ENCODE assay signal across 24 mouse cellular contexts in the genomic region with DNA sequence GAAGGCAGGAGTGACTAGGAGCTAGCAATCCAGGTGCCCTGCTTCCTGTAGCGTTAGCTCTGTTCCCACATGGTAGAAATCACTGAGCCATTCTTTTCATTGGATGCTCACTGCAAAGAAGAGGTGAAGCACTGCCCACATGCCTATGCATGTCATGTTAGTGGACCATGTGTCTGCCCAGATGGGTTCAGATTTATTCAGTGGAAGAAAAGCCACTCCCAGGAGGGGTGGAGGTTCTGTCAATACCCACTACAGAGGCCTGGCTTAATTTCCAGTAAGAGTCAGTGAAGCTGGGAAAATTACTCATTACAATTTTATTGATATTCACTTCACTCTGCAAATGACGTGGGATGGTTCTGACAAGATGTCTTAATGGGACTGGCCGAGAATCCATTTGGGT.
"Had no signal": no experiment of that assay in that cellular context is flagged by ENCODE, and none has a peak within 500 bp of the region (broad histone marks: within the 10 kb centered on the region; RNA-seq: fewer than 3 reads in every experiment).

No protein-coding gene starts in this region.

- H3K27ac ChIP-seq: heart, adult 2 months; heart, embryonic 13.5 days; heart, embryonic 15.5 days; hindbrain, embryonic 10.5 days; hindbrain, embryonic 14.5 days; intestine, embryonic 15.5 days; layer of hippocampus, adult 2 months; limb, embryonic 13.5 days; limb, embryonic 15.5 days; liver, embryonic 12.5 days had no signal

- H3K4me3 ChIP-seq: heart, adult 2 months; heart, embryonic 13.5 days; heart, embryonic 15.5 days; hindbrain, embryonic 10.5 days; intestine, embryonic 15.5 days; layer of hippocampus, adult 2 months; limb, embryonic 13.5 days; limb, embryonic 15.5 days; liver, embryonic 12.5 days had no signal

- H3K27me3 ChIP-seq: heart, embryonic 13.5 days; heart, embryonic 15.5 days; intestine, embryonic 15.5 days; limb, embryonic 13.5 days; limb, embryonic 15.5 days; liver, embryonic 12.5 days had no signal

- H3K4me1 ChIP-seq: heart, embryonic 13.5 days; heart, embryonic 15.5 days; intestine, embryonic 15.5 days; liver, embryonic 12.5 days had no signal

- H3K4me2 ChIP-seq: heart, embryonic 11.5 days; heart, embryonic 13.5 days; heart, embryonic 15.5 days; hindbrain, embryonic 14.5 days; intestine, embryonic 15.5 days; limb, embryonic 13.5 days; limb, embryonic 15.5 days; liver, embryonic 12.5 days had no signal

- H3K9me3 ChIP-seq: heart, embryonic 13.5 days; heart, embryonic 15.5 days; hindbrain, embryonic 10.5 days; intestine, embryonic 15.5 days; limb, embryonic 13.5 days; limb, embryonic 15.5 days; liver, embryonic 12.5 days had no signal

- H3K36me3 ChIP-seq: heart, embryonic 13.5 days; heart, embryonic 15.5 days; hindbrain, embryonic 10.5 days; intestine, embryonic 15.5 days; limb, embryonic 13.5 days; limb, embryonic 15.5 days; liver, embryonic 12.5 days had no signal

- ATAC-seq: hindbrain, embryonic 16.5 days; inflammation-experienced regulatory T-cells, adult 6 months; intestine, embryonic 15.5 days; intestine, postnatal 0 days; liver, embryonic 12.5 days had no signal

- DNase-seq: gastrocnemius, postnatal 14 days; gastrocnemius, postnatal 36 days; heart, adult 2 months; heart, postnatal 14 days; heart, postnatal 36 days; kidney, adult 18-20 months; kidney, adult 8-10 months; kidney, postnatal 10 days; kidney, postnatal 25 days; kidney, postnatal 4 days; left cerebral cortex, postnatal 4 days had no signal

- H3K9ac ChIP-seq: heart, embryonic 13.5 days; heart, embryonic 15.5 days; hindbrain, embryonic 14.5 days; intestine, embryonic 15.5 days; limb, embryonic 13.5 days; limb, embryonic 15.5 days; liver, embryonic 12.5 days had no signal
